Mouse (Mus musculus) kidney, postnatal 0 days (tissue): ENCODE results near the gene Pramel3. TPM values are rescaled to one million over a fixed set of nuclear protein-coding genes. Genes with fewer than 3 reads are reported as not detected.
"Not testable (repeated sequence)": the region's sequence is repeated elsewhere in the genome, so short reads cannot be mapped to it uniquely, and the experiment has no call there.

Experiments
- ATAC-seq: fragments of 200-750 bp; cut with Nextera tagmentation; replicated peaks from 2 replicates; pipeline ENCODE4 v1.8.0; 2017; ENCODE audit warnings: low read depth, moderate number of reproducible peaks, moderate TSS enrichment, moderate library complexity; ENCODE audit not compliant: low FRiP score
- DNase-seq: peaks from one replicate; pipeline ENCODE4 v3.0.0-alpha.2; 2016; ENCODE audit warnings: low spot score
- H3K27ac ChIP-seq: fragments of 300-500 bp; sonication (generic); 2 replicates; pipeline ENCODE4 v1.5.1; 2014; ENCODE audit warnings: mild to moderate bottlenecking
- H3K27me3 ChIP-seq: fragments of 300-500 bp; sonication (generic); 2 replicates; pipeline ENCODE4 v1.6.1; 2014; ENCODE audit warnings: low read length, mixed read lengths; ENCODE audit not compliant: insufficient read depth
- H3K36me3 ChIP-seq: fragments of 300-500 bp; sonication (generic); 2 replicates; pipeline ENCODE4 v1.6.1; 2014; ENCODE audit warnings: low read length, mixed read lengths; ENCODE audit not compliant: insufficient read depth
- H3K4me1 ChIP-seq: fragments of 300-500 bp; sonication (generic); replicated peaks from 2 replicates; pipeline ENCODE4 v1.6.1; 2014; ENCODE audit warnings: antibody characterized with exemption, low read length, mixed read lengths; ENCODE audit not compliant: insufficient read depth
- H3K4me2 ChIP-seq: fragments of 300-500 bp; sonication (generic); 2 replicates; pipeline ENCODE4 v1.6.1; 2014; ENCODE audit warnings: mild to moderate bottlenecking, low read length, moderate library complexity, mixed read lengths
- H3K4me3 ChIP-seq: fragments of 300-500 bp; sonication (generic); replicated peaks from 2 replicates; pipeline ENCODE4 v1.5.1; 2014; ENCODE audit warnings: low read depth, low read length
- H3K9ac ChIP-seq: fragments of 300-500 bp; sonication (generic); 2 replicates; pipeline ENCODE4 v1.6.1; 2014; ENCODE audit warnings: low read depth, low read length
- H3K9me3 ChIP-seq: fragments of 300-500 bp; sonication (generic); replicated peaks from 2 replicates; pipeline ENCODE4 v1.6.1; 2016; ENCODE audit warnings: low read length, inconsistent platforms, mixed read lengths
- WGBS: fragments of 180-500 bp; shearing (Covaris S2); extraction: QIAGEN DNeasy Blood & Tissue Kit; methylation state at CpG from one replicate; pipeline ENCODE4 v1.1.7; 2014; 5-methylcytosine and 5-hydroxymethylcytosine counted together
- polyA plus RNA-seq: library from polyadenylated mRNA; unstranded; fragments of >200 nt; fragmentation: Nextera tagmentation; extraction: Ambion mirVana; gene quantifications from 2 replicates; pipeline ENCODE4 v1.2.1, GENCODE M21; 2015

Gene Pramel3
- polyA plus RNA-seq, result not detected in 2 replicates

DNA sequence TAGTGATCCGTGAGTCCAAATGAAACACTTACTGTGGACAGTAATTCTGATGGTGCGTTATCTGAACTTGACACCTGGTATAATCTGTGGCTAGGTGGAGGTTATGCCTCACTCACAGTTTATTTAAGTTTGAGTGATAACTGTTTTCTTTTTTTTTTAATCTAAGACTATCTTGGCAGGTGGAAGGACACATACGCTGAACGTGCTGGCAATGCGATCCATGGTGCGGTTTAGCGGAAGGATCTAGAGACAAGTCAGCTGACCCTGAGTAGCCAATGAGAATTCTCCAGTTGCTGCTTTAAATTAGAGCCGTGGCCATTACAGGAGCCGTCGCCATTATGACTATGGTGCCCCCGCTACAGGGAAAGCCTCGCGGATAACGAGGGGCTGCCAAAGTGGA lies at the start of gene Pramel3:
Gene Pramel3, plus strand, starts transcription at position 301 of the 400 bp plus-strand sequence.
- H3K9ac ChIP-seq, H3K27ac ChIP-seq, H3K4me2 ChIP-seq, H3K36me3 ChIP-seq, H3K4me3 ChIP-seq, H3K27me3 ChIP-seq, ATAC-seq, DNase-seq, H3K4me1 ChIP-seq, H3K9me3 ChIP-seq: not testable (repeated sequence)
- 98% methylated on average over 14 of the region's 14 CpGs for WGBS

DNA sequence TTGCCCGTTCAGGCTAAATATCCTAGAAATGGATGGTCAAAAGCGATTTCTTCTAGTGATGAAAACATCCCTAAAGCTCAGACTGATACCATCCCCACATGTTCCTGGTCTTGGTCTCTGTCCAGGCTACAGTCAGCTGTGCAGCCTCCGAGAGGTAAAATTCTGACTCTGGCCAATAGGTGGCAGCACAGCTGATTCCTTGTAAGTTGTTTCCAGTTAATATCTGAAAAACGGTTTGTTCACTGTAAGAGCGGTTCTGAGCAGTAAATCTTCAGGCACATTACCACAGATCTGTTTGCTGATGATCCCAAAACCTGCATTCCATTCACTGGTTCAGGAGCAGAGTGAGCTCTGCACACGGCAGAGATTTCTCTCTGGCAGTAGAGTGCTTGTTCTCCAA lies 58.6 kb downstream of the Pramel3 start:
- not testable (repeated sequence) for H3K4me3 ChIP-seq, ATAC-seq, H3K36me3 ChIP-seq, H3K9ac ChIP-seq, H3K4me2 ChIP-seq, H3K9me3 ChIP-seq, DNase-seq, H3K27ac ChIP-seq, H3K27me3 ChIP-seq, H3K4me1 ChIP-seq
- WGBS, result 40% methylated on average over 2 of the region's 6 CpGs

DNA sequence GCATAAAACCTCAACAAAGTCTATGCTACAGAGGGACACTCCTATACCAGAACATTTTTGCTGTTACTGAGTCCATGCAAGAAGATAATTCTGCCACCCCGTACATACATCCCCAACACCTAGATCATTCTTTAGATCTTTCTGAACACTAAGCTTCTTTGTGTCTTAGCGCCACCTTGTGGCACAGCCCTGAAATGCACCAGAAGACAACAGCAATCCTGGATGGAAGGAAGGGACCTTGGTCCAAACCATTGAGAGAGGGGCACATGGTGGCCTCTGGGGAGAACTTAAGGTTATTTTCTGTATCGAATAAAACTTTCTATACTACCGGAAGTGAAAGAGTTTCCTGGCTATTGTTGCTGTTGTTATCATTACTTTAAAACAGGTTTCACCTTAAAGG lies 59.8 kb downstream of the Pramel3 start:
- not testable (repeated sequence) for H3K9me3 ChIP-seq, DNase-seq, H3K4me3 ChIP-seq, H3K4me1 ChIP-seq, H3K27me3 ChIP-seq, ATAC-seq, H3K4me2 ChIP-seq, H3K36me3 ChIP-seq, H3K27ac ChIP-seq, H3K9ac ChIP-seq
- no CpG with 5 or more reads among the region's 4 CpGs for WGBS

Other genes starting within 250 kb of the Pramel3 start
- not detected in 2 replicates for gene Gm15023, start 124.7 kb upstream of the Pramel3 start, polyA plus RNA-seq
- gene Tceal6, start 91.6 kb upstream of the Pramel3 start, polyA plus RNA-seq, result 0.14 and 0.17 TPM in 2 replicates
- gene Gm5128, start 71.0 kb downstream of the Pramel3 start, polyA plus RNA-seq, result not detected in 2 replicates
- gene Gm7903, start 131.5 kb downstream of the Pramel3 start, polyA plus RNA-seq, result not detected in 2 replicates
- gene AV320801, start 192.3 kb downstream of the Pramel3 start, polyA plus RNA-seq, result not detected in 2 replicates